Mouse (Mus musculus) hindbrain, embryonic 13.5 days (tissue): ENCODE data around the gene Calm2. TPM values are rescaled to one million over a fixed set of nuclear protein-coding genes. Genes with fewer than 3 reads are reported as not detected.

ENCODE experiments used
- ATAC-seq: fragments of 200-750 bp; cut with Nextera tagmentation; 2 replicates; pipeline ENCODE4 v1.8.0; 2017; ENCODE audit warnings: moderate TSS enrichment; ENCODE audit not compliant: low FRiP score
- H3K27ac ChIP-seq: fragments of 300-500 bp; sonication (generic); 2 replicates; pipeline ENCODE4 v1.5.1; 2015; ENCODE audit warnings: inconsistent platforms, mild to moderate bottlenecking, moderate library complexity
- H3K27me3 ChIP-seq: fragments of 300-500 bp; sonication (generic); 2 replicates; pipeline ENCODE4 v1.6.1; 2015; ENCODE audit warnings: mild to moderate bottlenecking, inconsistent platforms
- H3K36me3 ChIP-seq: fragments of 300-500 bp; sonication (generic); 2 replicates; pipeline ENCODE4 v1.6.1; 2015; ENCODE audit warnings: mild to moderate bottlenecking, inconsistent platforms
- H3K4me1 ChIP-seq: fragments of 300-500 bp; sonication (generic); replicated peaks from 2 replicates; pipeline ENCODE4 v1.6.1; 2015; ENCODE audit warnings: inconsistent platforms
- H3K4me2 ChIP-seq: fragments of 300-500 bp; sonication (generic); 2 replicates; pipeline ENCODE4 v1.6.1; 2015; ENCODE audit warnings: inconsistent platforms, mild to moderate bottlenecking, moderate library complexity
- H3K4me3 ChIP-seq: fragments of 300-500 bp; sonication (generic); 2 replicates; pipeline ENCODE4 v1.5.1; 2015; ENCODE audit warnings: mild to moderate bottlenecking, inconsistent platforms
- H3K9ac ChIP-seq: fragments of 300-500 bp; sonication (generic); 2 replicates; pipeline ENCODE4 v1.6.1; 2015; ENCODE audit warnings: mild to moderate bottlenecking, inconsistent platforms
- H3K9me3 ChIP-seq: fragments of 300-500 bp; sonication (generic); 2 replicates; pipeline ENCODE4 v1.6.1; 2016; ENCODE audit warnings: inconsistent platforms
- WGBS: fragments of 180-500 bp; shearing (Covaris S2); methylation state at CpG from one replicate; pipeline ENCODE4 v1.1.7; 2015; 5-methylcytosine and 5-hydroxymethylcytosine counted together
- polyA plus RNA-seq: library from polyadenylated mRNA; unstranded; fragments of >200 nt; fragmentation: Nextera tagmentation; extraction: Ambion mirVana; gene quantifications from 2 replicates; pipeline ENCODE4 v1.2.1, GENCODE M21; 2015

The Calm2 gene
- polyA plus RNA-seq, 1 experiment from 2014 or later: 2,271 TPM

DNA sequence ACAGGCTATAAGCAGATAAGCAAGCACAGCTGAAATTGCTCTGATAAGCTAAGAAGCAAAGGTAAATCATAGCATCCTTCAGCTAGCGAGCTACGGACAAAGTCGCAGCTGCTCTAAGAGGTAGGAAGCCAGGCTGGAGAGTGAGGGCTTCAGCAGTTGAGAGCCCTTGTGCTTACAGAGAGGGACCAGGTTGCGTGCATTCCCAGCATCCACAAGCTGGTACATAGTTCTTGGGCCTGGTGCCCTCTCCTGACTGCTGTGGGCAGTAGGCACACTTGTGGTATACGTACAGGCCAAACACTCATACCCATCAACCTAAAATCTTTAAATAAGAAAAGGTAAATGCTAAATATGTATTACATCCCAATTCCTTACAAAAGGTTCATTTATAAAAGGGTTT is 14.0 kb downstream of the Calm2 start:
- H3K27me3 ChIP-seq: no peaks in the 10 kb centered on the region
- H3K9me3 ChIP-seq: no peaks in the 10 kb centered on the region
- H3K27ac ChIP-seq: no peak overlapping the region
- H3K36me3 ChIP-seq: peaks cover 64% of the 10 kb centered on the region
- ATAC-seq: no peak
- over 99% methylated on average over 5 of the region's 5 CpGs for WGBS
- no peak overlapping the region for H3K9ac ChIP-seq
- no peak overlapping the region for H3K4me3 ChIP-seq
- no peak overlapping the region for H3K4me2 ChIP-seq
- peaks cover 7% of the 10 kb centered on the region for H3K4me1 ChIP-seq

DNA sequence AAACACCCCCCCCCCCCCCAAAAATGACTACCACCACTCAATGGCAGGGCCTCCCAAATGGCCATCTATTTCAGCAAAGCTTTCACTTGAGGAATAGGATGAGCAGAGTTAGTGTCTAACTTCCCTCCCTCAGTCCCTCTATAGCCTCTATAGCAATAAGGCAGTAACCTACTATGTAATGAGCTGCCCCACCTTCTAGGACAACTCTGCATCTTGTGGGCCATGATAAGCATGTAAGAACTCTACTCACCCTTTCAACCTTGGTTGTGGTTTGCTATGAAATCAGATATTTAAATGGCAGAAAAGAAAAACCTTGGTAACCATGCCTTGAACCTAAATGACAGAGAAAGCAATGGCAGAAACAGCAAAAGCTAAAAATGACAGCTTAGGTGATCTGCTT is 14.4 kb downstream of the Calm2 start:
- no peak overlapping the region for H3K4me2 ChIP-seq
- H3K9ac ChIP-seq: no peak overlapping the region
- H3K36me3 ChIP-seq: peaks cover 68% of the 10 kb centered on the region
- no peak overlapping the region for H3K4me3 ChIP-seq
- H3K4me1 ChIP-seq: peaks cover 2% of the 10 kb centered on the region; the same call in 1 of the 2 replicates
- H3K27ac ChIP-seq: no peak overlapping the region
- H3K27me3 ChIP-seq: no peaks in the 10 kb centered on the region
- no peak for ATAC-seq
- no peaks in the 10 kb centered on the region for H3K9me3 ChIP-seq

DNA sequence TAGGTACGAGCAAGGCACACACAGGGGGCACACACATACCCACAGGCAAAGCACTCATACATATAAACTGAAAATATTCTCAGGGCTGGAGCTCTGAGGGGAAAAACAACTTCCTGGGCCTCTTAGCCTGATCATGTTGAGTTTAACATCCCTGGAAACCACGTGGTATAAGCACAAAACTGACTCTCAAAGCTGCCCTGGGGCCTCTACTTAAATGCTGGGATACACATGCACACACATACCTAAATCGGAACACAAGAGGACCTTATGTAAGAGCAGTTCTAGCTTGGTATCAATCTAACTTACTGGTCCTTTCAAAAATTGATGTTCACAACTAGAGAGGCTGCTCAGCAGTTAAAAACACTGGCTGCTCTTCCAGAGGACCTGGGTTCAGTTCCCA is 17.3 kb downstream of the Calm2 start:
- Histone ChIP-seq H3K27me3 (no peaks in the 10 kb centered on the region), H3K36me3 (peaks cover 59% of the 10 kb centered on the region), H3K4me2 (no peak overlapping the region), H3K27ac (no peak overlapping the region), H3K9ac (no peak overlapping the region), H3K9me3 (no peaks in the 10 kb centered on the region), H3K4me3 (no peak overlapping the region), H3K4me1 (no peaks in the 10 kb centered on the region)
- ATAC-seq: no peak
- 83% methylated on average over 3 of the region's 3 CpGs for WGBS

DNA sequence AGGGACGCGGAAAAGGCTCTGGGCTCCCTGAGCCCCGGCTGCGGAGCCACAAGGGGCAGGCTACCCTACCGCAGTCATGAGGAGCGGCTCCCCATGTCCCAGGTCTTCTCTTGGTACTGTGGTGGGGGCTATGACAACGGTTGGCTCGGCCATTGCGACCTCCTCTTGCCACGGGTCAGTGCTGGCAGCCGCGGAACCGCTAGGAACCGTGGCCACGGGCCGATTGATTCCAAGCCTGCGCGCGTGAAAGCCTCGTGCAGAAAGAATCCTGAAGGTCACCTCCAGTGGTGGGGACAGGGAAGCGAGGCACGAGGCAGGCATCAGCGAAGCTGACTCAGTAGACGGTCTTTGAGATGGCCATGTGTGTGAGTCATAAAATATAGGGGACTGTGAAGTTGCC is 19.2 kb downstream of the Calm2 start, which contains the start of gene Stpg4:
Gene Stpg4 (minus strand): TSS at position 231 of the 400 bp plus-strand sequence.
- Histone ChIP-seq H3K9me3 (no peaks in the 10 kb centered on the region), H3K9ac (0 out of 2 replicates have a peak within 1 kb of the TSS, but pooled peaks have one; percentile 24), H3K4me2 (no peak within 1 kb of the TSS), H3K4me3 (no peak within 1 kb of the TSS), H3K4me1 (no peaks in the 10 kb centered on the region), H3K27me3 (no peaks in the 10 kb centered on the region), H3K36me3 (peaks cover 45% of the 10 kb centered on the region), H3K27ac (peak within 1 kb of the TSS; percentile 40; the same call in 1 of the 2 replicates)
- WGBS: 43% methylated on average over 24 of the region's 24 CpGs
- ATAC-seq: no peak

DNA sequence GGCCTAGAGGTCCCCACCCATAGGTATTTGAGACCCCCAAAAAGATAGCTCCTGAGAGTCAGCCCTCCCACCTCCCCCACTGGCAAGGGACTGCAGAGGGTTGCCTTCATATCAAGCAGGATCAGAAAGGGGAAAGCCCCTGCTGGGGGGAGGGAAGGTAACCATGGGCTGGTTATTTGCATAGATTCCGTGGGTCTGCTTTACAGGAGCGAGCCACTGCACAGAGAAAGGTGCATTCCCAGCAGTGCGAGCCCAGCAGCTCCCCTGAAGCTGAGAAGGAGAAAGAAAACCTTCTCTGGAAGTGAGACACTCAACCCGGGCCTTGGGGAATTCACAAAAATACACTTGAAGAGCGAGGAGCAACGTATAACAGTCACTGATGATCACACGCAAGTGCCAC is 28.7 kb downstream of the Calm2 start:
- WGBS: 80% methylated on average over 7 of the region's 7 CpGs
- H3K27me3 ChIP-seq: no peaks in the 10 kb centered on the region
- no peaks in the 10 kb centered on the region for H3K9me3 ChIP-seq
- H3K27ac ChIP-seq: no peak overlapping the region
- H3K4me3 ChIP-seq: no peak overlapping the region
- peaks cover 8% of the 10 kb centered on the region; the same call in 1 of the 2 replicates for H3K36me3 ChIP-seq
- H3K9ac ChIP-seq: no peak overlapping the region
- no peak for ATAC-seq
- H3K4me1 ChIP-seq: no peaks in the 10 kb centered on the region
- no peak overlapping the region for H3K4me2 ChIP-seq

DNA sequence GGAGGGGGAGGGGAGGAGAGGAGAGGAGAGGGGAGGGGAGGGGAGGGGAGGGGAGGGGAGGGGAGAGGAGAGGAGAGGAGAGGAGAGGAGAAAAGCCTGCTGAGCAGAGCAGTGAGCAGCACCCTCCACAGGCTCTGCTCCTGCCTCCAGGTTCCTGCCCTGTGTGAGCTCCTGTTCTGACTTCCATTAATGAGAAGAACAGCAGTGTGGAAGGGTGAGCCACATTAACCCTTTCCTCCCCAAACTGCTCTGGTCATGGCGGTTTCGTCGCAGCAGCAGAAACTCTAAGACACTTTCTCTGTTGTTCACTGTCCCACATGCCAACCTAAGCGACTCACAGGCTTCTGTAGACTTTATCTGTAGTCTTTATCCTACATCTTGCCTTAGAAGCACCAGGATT is 40.1 kb downstream of the Calm2 start:
- Histone ChIP-seq H3K4me2 (no peak overlapping the region), H3K27me3 (no peaks in the 10 kb centered on the region), H3K4me3 (no peak overlapping the region), H3K27ac (no peak overlapping the region), H3K9me3 (no peaks in the 10 kb centered on the region), H3K36me3 (no peaks in the 10 kb centered on the region), H3K4me1 (no peaks in the 10 kb centered on the region), H3K9ac (no peak overlapping the region)
- no peak for ATAC-seq
- WGBS: 81% methylated on average over 4 of the region's 4 CpGs

DNA sequence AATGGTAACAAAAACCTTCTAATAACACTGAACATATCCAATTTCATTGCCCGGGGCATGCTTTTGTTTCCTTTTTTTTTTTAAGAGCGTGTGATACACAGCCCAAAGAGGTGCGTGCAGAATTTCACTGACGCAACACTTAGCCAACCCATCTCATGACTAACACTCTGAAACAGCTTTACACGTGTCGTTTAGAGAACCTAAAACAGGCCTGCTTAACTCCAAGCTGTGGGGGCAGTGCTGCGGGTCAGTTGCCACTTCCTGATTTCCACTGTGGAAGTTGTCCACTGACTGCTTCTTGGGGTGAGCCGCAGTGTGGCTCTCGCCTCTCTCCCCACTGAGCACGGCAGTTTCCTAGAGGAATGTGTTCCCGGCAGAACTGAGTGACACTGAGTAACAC is 41.2 kb downstream of the Calm2 start:
- 75% methylated on average over 11 of the region's 11 CpGs for WGBS
- ATAC-seq: no peak
- Histone ChIP-seq H3K27ac (no peak overlapping the region), H3K4me1 (no peaks in the 10 kb centered on the region), H3K4me2 (no peak overlapping the region), H3K4me3 (no peak overlapping the region), H3K9me3 (no peaks in the 10 kb centered on the region), H3K9ac (no peak overlapping the region), H3K36me3 (no peaks in the 10 kb centered on the region), H3K27me3 (no peaks in the 10 kb centered on the region)

DNA sequence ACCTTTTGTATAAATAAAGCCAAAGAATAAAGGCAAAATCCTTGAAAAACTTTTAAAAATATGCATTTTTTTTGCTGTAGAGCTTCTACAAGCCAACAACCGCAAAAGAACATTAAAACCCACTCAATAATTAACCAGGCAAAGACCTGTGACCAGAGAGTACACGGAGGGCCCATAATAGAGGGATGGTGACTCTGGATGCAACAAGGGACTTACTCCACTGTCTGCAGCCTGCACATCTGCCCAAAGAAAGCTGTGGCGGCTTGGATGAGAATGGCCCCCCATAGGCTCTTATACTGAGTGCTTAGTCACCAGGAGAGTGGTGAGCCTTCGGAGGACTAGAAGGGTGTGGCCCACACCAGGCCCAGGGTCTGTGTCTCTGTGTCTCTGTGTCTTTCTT is 43.3 kb downstream of the Calm2 start:
- H3K4me1 ChIP-seq: no peaks in the 10 kb centered on the region
- 81% methylated on average over 4 of the region's 4 CpGs for WGBS
- no peak overlapping the region for H3K9ac ChIP-seq
- no peaks in the 10 kb centered on the region for H3K36me3 ChIP-seq
- H3K27ac ChIP-seq: no peak overlapping the region
- no peak overlapping the region for H3K4me3 ChIP-seq
- H3K4me2 ChIP-seq: no peak overlapping the region
- no peaks in the 10 kb centered on the region for H3K9me3 ChIP-seq
- no peak for ATAC-seq
- H3K27me3 ChIP-seq: no peaks in the 10 kb centered on the region

DNA sequence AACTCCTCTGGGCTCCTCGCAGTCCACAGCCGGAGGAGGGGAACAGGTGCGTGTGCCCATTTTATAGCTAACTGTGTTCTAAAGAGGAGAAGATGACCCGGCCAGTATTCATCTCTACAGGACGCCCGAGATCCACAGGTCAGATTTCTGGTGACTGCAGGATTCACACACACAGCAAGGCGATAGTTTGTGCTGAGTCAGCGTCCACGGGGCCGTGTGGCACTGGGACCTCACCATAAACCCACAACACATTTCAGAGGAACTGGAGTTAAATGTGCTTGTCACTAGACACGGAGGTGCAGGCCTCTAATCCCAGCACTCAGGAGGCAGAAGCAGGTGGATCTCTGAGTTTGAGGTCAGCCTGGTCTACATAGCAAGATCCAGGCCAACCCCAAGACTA is 44.3 kb downstream of the Calm2 start:
- Histone ChIP-seq H3K36me3 (no peaks in the 10 kb centered on the region), H3K27ac (no peak overlapping the region), H3K4me1 (no peaks in the 10 kb centered on the region), H3K4me2 (no peak overlapping the region), H3K4me3 (no peak overlapping the region), H3K27me3 (no peaks in the 10 kb centered on the region), H3K9me3 (no peaks in the 10 kb centered on the region), H3K9ac (no peak overlapping the region)
- 92% methylated on average over 11 of the region's 11 CpGs for WGBS
- ATAC-seq: no peak

DNA sequence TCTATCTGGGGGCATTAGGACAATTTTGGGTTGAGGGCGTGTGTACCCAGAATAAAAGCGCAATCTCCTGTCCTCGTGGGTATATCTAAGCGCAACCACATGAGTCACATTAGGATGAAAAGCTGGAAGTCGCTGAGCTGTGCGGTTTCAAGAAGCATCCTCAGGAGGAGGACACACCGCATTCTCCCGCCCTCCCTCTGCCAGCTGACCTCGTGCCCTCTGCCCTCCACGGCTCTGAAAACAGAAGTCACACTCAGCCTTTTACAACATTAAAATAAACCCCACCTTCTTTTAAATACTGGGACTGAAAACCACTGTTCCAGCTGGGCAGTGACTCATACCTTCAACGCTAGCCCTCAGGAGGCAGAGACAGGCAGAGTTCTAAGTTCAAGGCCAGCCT is 49.6 kb downstream of the Calm2 start:
- WGBS: 69% methylated on average over 11 of the region's 11 CpGs
- Histone ChIP-seq H3K9ac (no peak overlapping the region), H3K4me2 (no peak overlapping the region), H3K9me3 (no peaks in the 10 kb centered on the region), H3K27ac (no peak overlapping the region), H3K4me1 (no peaks in the 10 kb centered on the region), H3K27me3 (no peaks in the 10 kb centered on the region), H3K36me3 (no peaks in the 10 kb centered on the region), H3K4me3 (no peak overlapping the region)
- ATAC-seq: no peak

DNA sequence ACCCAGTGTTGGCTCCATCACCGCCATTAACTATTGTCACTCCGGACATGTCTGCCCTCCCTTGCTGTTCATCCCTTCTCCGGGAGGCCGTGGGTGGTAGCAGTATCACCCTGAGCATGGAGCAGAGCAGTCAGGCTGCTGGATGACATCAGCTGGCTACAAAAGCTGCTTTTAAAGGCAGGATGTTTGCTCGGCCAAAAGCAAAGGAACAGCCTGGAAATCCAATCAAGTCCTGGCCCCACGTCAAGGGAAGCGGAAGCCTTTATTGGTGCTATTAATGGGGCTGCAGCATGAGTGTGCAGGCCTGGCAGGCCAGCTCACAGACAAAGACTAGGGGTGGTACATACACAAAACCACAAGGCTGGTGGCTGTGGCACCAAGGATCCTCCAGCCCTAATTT is 55.5 kb downstream of the Calm2 start:
- Histone ChIP-seq H3K4me1 (peaks cover 12% of the 10 kb centered on the region), H3K9me3 (no peaks in the 10 kb centered on the region), H3K27ac (no peak overlapping the region), H3K27me3 (no peaks in the 10 kb centered on the region), H3K4me2 (no peak overlapping the region), H3K36me3 (no peaks in the 10 kb centered on the region), H3K4me3 (no peak overlapping the region), H3K9ac (no peak overlapping the region)
- no peak for ATAC-seq
- WGBS: 71% methylated on average over 7 of the region's 7 CpGs

DNA sequence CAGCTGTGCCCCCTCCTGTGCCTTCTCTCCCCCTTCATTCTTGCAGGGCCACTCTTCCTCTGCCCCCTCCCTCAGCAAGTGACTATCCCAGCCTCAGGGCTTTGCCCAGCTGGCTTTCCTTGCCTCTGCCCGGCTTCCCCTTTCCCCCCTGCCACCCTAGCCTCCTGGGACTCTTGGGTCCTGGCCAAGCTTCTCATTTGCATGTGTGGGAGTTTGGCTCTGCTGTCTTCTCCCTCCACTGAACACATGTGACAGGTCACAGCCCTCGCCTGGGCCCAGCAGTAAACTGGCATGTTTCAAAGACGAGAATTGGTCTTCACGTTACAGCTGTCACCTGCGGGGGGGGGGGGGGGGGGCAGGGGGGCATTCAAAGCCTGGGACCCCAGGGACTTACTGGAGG is 59.7 kb downstream of the Calm2 start:
- Histone ChIP-seq H3K4me2 (no peak overlapping the region), H3K27me3 (no peaks in the 10 kb centered on the region), H3K27ac (0 out of 2 replicates have a peak overlapping the region, but pooled peaks have one; percentile 12), H3K36me3 (no peaks in the 10 kb centered on the region), H3K4me1 (peaks cover 12% of the 10 kb centered on the region), H3K9me3 (no peaks in the 10 kb centered on the region), H3K9ac (no peak overlapping the region), H3K4me3 (no peak overlapping the region)
- 13% methylated on average over 3 of the region's 5 CpGs for WGBS
- peak; percentile 70 for ATAC-seq

DNA sequence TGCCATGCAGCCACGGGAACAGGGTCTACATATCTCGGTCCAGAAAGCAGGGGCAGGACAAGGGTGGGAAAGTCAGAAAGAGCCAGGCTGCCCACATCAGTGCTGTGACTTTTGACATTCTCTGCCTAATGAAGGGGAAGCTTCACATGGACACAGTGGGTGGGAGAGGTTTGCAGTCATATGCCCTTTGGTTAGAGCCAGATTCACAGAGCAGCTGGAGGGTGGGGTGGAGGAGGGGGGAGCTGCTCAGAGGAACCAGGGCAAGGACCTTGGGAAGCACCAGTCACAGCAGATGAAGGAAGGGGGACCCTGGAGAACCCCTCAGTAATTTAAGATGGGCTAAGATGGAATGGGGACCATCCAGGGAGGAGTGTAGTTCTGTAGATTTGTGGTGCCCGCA is 60.9 kb downstream of the Calm2 start:
- Histone ChIP-seq H3K36me3 (no peaks in the 10 kb centered on the region), H3K27ac (no peak overlapping the region), H3K9me3 (no peaks in the 10 kb centered on the region), H3K4me2 (no peak overlapping the region), H3K9ac (no peak overlapping the region), H3K27me3 (no peaks in the 10 kb centered on the region), H3K4me3 (no peak overlapping the region), H3K4me1 (peaks cover 14% of the 10 kb centered on the region)
- 65% methylated on average over 3 of the region's 3 CpGs for WGBS
- no peak for ATAC-seq
